Mouse (Mus musculus) bone marrow, adult 2 months (tissue): ENCODE measurements around the gene Pitpnb.

Experiments used
- CTCF ChIP-seq: fragments of 200-500 bp; IDR thresholded peaks from 2 replicates; pipeline ENCODE4 v1.5.1; 2011; ENCODE audit warnings: low read length, control low read depth; ENCODE audit not compliant: control insufficient read depth, insufficient read depth
- POLR2A ChIP-seq: fragments of 200-500 bp; IDR thresholded peaks from 2 replicates; pipeline ENCODE4 v1.6.1; 2011; ENCODE audit warnings: low read depth, mild to moderate bottlenecking, control low read depth, low read length, borderline replicate concordance; ENCODE audit not compliant: control insufficient read depth

- TF ChIP-seq CTCF (no peak), POLR2A (no peak)
These were observed 65.6 kb downstream of the Pitpnb start for GRCm38 (mm10) chr5:111396199-111396598.
